Mouse (Mus musculus): ENCODE measurements around the gene Haus4. TPM values are rescaled to one million over a fixed set of nuclear protein-coding genes. Genes with fewer than 3 reads are reported as not detected.

Gene Haus4
- polyA plus RNA-seq, 1 experiment from 2014 or later, result 14.8 TPM

Other genes with a start within 250 kb of the Haus4 start
- gene Oxa1l, start 193.8 kb downstream of the Haus4 start, polyA plus RNA-seq (2015; fragmentation: Nextera tagmentation; extraction: Ambion mirVana), result 52.8 and 54.8 TPM in 2 replicates
- gene Slc7a7, start 136.8 kb downstream of the Haus4 start, polyA plus RNA-seq (2015; fragmentation: Nextera tagmentation; extraction: Ambion mirVana), result 4.7 and 4.9 TPM in 2 replicates
- gene Mrpl52, start 127.7 kb downstream of the Haus4 start, polyA plus RNA-seq (2015; fragmentation: Nextera tagmentation; extraction: Ambion mirVana), result 234 and 252 TPM in 2 replicates
- 45.4 and 51.0 TPM in 2 replicates for gene Mmp14, start 123.0 kb downstream of the Haus4 start, polyA plus RNA-seq (2015; fragmentation: Nextera tagmentation; extraction: Ambion mirVana)
- gene Lrp10, start 90.5 kb downstream of the Haus4 start, polyA plus RNA-seq (2015; fragmentation: Nextera tagmentation; extraction: Ambion mirVana), result 28.9 and 31.4 TPM in 2 replicates
- 45.2 and 47.1 TPM in 2 replicates for gene Rem2, start 78.5 kb downstream of the Haus4 start, polyA plus RNA-seq (2015; fragmentation: Nextera tagmentation; extraction: Ambion mirVana)
- gene Prmt5, start 37.1 kb downstream of the Haus4 start, polyA plus RNA-seq (2015; fragmentation: Nextera tagmentation; extraction: Ambion mirVana), result 99.8 and 102 TPM in 2 replicates
- gene Ajuba, start 22.9 kb upstream of the Haus4 start, polyA plus RNA-seq (2015; fragmentation: Nextera tagmentation; extraction: Ambion mirVana), result 8.7 and 11.2 TPM in 2 replicates
- gene 4931414P19Rik, start 51.4 kb upstream of the Haus4 start, polyA plus RNA-seq (2015; fragmentation: Nextera tagmentation; extraction: Ambion mirVana), result 6.7 and 9.0 TPM in 2 replicates
- 445 and 463 TPM in 2 replicates for gene Psmb5, start 63.4 kb upstream of the Haus4 start, polyA plus RNA-seq (2015; fragmentation: Nextera tagmentation; extraction: Ambion mirVana)
- gene Psmb11, start 66.8 kb upstream of the Haus4 start, polyA plus RNA-seq (2015; fragmentation: Nextera tagmentation; extraction: Ambion mirVana), result not detected in 2 replicates
- not detected in 2 replicates for gene Gm17606, start 86.3 kb upstream of the Haus4 start, polyA plus RNA-seq (2015; fragmentation: Nextera tagmentation; extraction: Ambion mirVana)
- gene Cdh24, start 86.7 kb upstream of the Haus4 start, polyA plus RNA-seq (2015; fragmentation: Nextera tagmentation; extraction: Ambion mirVana), result 14.1 and 15.5 TPM in 2 replicates
- gene 1700123O20Rik, start 131.6 kb upstream of the Haus4 start, polyA plus RNA-seq (2015; fragmentation: Nextera tagmentation; extraction: Ambion mirVana), result 65.5 and 65.6 TPM in 2 replicates
- 145 TPM in 2 replicates for gene Acin1, start 132.3 kb upstream of the Haus4 start, polyA plus RNA-seq (2015; fragmentation: Nextera tagmentation; extraction: Ambion mirVana)
- gene Gm29776, start 144.2 kb upstream of the Haus4 start, polyA plus RNA-seq (2015; fragmentation: Nextera tagmentation; extraction: Ambion mirVana), result 0.32 and 0.37 TPM in 2 replicates
- gene Cebpe, start 157.6 kb upstream of the Haus4 start, polyA plus RNA-seq (2015; fragmentation: Nextera tagmentation; extraction: Ambion mirVana), result 0.13 TPM in 1 of 2 replicates, not detected in the other
- gene Slc7a8, start 227.3 kb upstream of the Haus4 start, polyA plus RNA-seq (2015; fragmentation: Nextera tagmentation; extraction: Ambion mirVana), result 8.9 and 9.9 TPM in 2 replicates

All from midbrain, embryonic 15.5 days (tissue).